Mouse (Mus musculus) heart, embryonic 12.5 days (tissue): ENCODE results near the gene Gnl1. TPM values are rescaled to one million over a fixed set of nuclear protein-coding genes. Genes with fewer than 3 reads are reported as not detected.

Source experiments
- ATAC-seq: fragments of 200-750 bp; cut with Nextera tagmentation; 2 replicates; pipeline ENCODE4 v1.8.0; 2017; ENCODE audit warnings: moderate TSS enrichment, moderate library complexity; ENCODE audit not compliant: insufficient number of reproducible peaks, low FRiP score
- H3K27ac ChIP-seq: fragments of 300-500 bp; sonication (generic); 2 replicates; pipeline ENCODE4 v1.5.1; 2016; ENCODE audit warnings: mild to moderate bottlenecking, moderate library complexity; ENCODE audit not compliant: poor library complexity, severe bottlenecking
- H3K27me3 ChIP-seq: fragments of 300-500 bp; sonication (generic); replicated peaks from 2 replicates; pipeline ENCODE4 v1.6.1; 2016; ENCODE audit warnings: mild to moderate bottlenecking, moderate library complexity
- H3K36me3 ChIP-seq: fragments of 300-500 bp; sonication (generic); 2 replicates; pipeline ENCODE4 v1.6.1; 2016; ENCODE audit warnings: mild to moderate bottlenecking, moderate library complexity
- H3K4me1 ChIP-seq: fragments of 300-500 bp; sonication (generic); replicated peaks from 2 replicates; pipeline ENCODE4 v1.6.1; 2016; ENCODE audit warnings: mild to moderate bottlenecking
- H3K4me2 ChIP-seq: fragments of 300-500 bp; sonication (generic); 2 replicates; pipeline ENCODE4 v1.6.1; 2016; ENCODE audit warnings: mild to moderate bottlenecking, moderate library complexity
- H3K4me3 ChIP-seq: fragments of 300-500 bp; sonication (generic); 2 replicates; pipeline ENCODE4 v1.5.1; 2016; ENCODE audit warnings: mild to moderate bottlenecking
- H3K9ac ChIP-seq: fragments of 300-500 bp; sonication (generic); 2 replicates; pipeline ENCODE4 v1.6.1; 2016; ENCODE audit warnings: mild to moderate bottlenecking, moderate library complexity
- H3K9me3 ChIP-seq: fragments of 300-500 bp; sonication (generic); replicated peaks from 2 replicates; pipeline ENCODE4 v1.6.1; 2016; ENCODE audit warnings: mild to moderate bottlenecking, moderate library complexity
- WGBS: fragments of 180-500 bp; shearing (Covaris S2); methylation state at CpG from one replicate; pipeline ENCODE4 v1.1.7; 2016; 5-methylcytosine and 5-hydroxymethylcytosine counted together
- polyA plus RNA-seq: library from polyadenylated mRNA; unstranded; fragments of >200 nt; fragmentation: Nextera tagmentation; extraction: Ambion mirVana; gene quantifications from 2 replicates; pipeline ENCODE4 v1.2.1, GENCODE M21; 2016

The Gnl1 gene
- polyA plus RNA-seq, 1 experiment from 2014 or later = 42.4 TPM

DNA sequence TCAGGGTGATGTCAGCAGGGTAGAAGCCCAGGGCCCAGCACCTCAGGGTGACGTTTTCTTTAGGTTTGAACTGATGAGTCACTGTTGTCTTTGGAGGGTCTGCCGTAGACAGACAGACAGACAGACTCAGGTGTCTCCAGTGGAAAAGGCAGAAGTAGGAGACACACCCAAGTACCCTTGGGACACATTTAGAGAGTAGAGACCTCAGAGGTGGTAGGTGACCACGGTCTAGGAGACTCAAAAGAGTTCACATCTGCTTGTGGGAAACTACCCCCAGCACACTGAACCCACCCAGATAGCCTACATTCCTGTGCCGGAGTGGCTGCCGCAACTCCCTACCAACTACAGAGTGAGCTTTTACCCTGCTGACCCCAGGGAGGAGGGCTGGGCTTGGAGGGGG is 35.3 kb downstream of the Gnl1 start:
- Histone ChIP-seq H3K27me3 (no peaks in the 10 kb centered on the region), H3K9ac (no peak overlapping the region), H3K4me1 (no peaks in the 10 kb centered on the region), H3K4me2 (no peak overlapping the region), H3K9me3 (no peaks in the 10 kb centered on the region), H3K36me3 (peaks cover 19% of the 10 kb centered on the region), H3K27ac (no peak overlapping the region), H3K4me3 (no peak overlapping the region)
- WGBS = 94% methylated on average over 5 of the region's 5 CpGs
- ATAC-seq = no peak

DNA sequence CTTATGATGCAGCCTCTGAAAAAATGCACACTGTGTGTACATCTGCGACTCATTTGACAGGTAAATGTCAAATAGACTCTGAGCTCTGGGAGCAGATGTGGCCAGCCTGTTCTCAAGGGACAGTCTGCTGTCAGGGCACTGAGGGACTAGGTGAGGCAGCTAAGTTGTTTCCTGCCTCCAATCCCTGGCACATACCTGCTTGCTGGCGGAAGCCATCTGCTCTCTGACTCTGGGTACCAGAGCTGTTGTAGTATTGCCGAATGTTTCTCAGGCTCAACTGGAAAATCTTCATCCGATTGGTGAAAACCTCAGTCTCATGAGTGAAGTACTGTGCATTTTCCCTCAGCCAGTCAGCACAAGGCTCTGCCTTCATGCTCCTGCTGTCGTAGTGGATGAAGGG is 37.4 kb downstream of the Gnl1 start:
- Histone ChIP-seq H3K9ac (no peak overlapping the region), H3K4me2 (no peak overlapping the region), H3K4me1 (no peaks in the 10 kb centered on the region), H3K36me3 (peaks cover 19% of the 10 kb centered on the region), H3K27me3 (no peaks in the 10 kb centered on the region), H3K4me3 (no peak overlapping the region), H3K9me3 (0 out of 2 replicates have a peak, but pooled peaks cover 5% of the 10 kb centered on the region), H3K27ac (no peak overlapping the region)
- ATAC-seq = no peak
- WGBS = 85% methylated on average over 5 of the region's 5 CpGs

DNA sequence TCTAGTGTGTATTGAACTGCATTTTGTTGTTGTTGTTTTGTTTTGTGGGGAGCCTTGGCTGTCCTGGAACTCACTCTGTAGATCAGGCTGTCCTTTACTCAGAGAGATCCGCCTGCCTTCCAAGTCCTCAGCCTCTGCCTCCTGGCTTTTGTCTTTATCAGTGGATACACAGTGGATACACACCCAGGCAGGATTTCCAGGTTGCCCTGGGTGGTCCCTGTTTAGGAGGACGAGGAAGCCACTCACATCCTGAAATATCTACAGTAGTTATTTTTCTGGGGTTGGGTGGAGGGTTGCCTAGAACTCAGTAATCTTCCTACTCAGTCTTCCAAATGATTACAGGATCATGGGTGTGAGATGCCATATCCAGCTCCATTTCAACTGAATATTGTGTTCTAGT is 39.3 kb downstream of the Gnl1 start:
- Histone ChIP-seq H3K27me3 (no peaks in the 10 kb centered on the region), H3K27ac (0 out of 2 replicates have a peak overlapping the region, but pooled peaks have one; percentile 24), H3K4me2 (no peak overlapping the region; the same call in 1 of the 2 replicates), H3K4me1 (peaks cover 10% of the 10 kb centered on the region), H3K9ac (no peak overlapping the region), H3K9me3 (0 out of 2 replicates have a peak, but pooled peaks cover 5% of the 10 kb centered on the region), H3K36me3 (peaks cover 19% of the 10 kb centered on the region), H3K4me3 (peak overlapping the region; percentile 27; the same call in 1 of the 2 replicates)
- WGBS = 51% methylated on average over 2 of the region's 2 CpGs
- 0 out of 2 replicates have a peak, but pooled peaks have one; percentile 19 for ATAC-seq

DNA sequence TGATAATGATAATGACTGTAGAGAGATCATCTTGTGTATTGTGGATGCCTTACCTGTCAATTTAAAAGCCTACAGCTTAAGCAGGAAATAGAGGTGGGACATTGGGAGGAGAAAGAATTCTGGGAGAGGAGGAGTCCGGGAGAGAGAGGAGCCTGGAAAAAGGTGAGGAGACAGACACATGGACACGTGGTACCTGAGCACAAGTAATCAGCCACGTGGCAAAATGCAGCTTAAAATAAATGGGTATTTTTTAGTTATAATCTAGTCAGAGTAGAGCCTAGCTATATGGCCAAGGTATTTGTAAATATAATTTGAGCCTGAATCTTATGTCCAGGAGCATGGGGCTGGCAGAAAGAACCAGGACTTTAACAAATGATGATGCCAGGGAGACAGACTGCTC is 39.9 kb downstream of the Gnl1 start:
- peaks cover 14% of the 10 kb centered on the region for H3K36me3 ChIP-seq
- H3K4me2 ChIP-seq = peak overlapping the region; percentile 57
- 0 out of 2 replicates have a peak, but pooled peaks cover 5% of the 10 kb centered on the region for H3K9me3 ChIP-seq
- ATAC-seq = no peak
- H3K27me3 ChIP-seq = no peaks in the 10 kb centered on the region
- H3K4me1 ChIP-seq = peaks cover 11% of the 10 kb centered on the region
- H3K27ac ChIP-seq = peak overlapping the region; percentile 78
- peak overlapping the region; percentile 34; the same call in 1 of the 2 replicates for H3K9ac ChIP-seq
- WGBS = 64% methylated on average over 3 of the region's 3 CpGs
- peak overlapping the region; percentile 29 for H3K4me3 ChIP-seq

DNA sequence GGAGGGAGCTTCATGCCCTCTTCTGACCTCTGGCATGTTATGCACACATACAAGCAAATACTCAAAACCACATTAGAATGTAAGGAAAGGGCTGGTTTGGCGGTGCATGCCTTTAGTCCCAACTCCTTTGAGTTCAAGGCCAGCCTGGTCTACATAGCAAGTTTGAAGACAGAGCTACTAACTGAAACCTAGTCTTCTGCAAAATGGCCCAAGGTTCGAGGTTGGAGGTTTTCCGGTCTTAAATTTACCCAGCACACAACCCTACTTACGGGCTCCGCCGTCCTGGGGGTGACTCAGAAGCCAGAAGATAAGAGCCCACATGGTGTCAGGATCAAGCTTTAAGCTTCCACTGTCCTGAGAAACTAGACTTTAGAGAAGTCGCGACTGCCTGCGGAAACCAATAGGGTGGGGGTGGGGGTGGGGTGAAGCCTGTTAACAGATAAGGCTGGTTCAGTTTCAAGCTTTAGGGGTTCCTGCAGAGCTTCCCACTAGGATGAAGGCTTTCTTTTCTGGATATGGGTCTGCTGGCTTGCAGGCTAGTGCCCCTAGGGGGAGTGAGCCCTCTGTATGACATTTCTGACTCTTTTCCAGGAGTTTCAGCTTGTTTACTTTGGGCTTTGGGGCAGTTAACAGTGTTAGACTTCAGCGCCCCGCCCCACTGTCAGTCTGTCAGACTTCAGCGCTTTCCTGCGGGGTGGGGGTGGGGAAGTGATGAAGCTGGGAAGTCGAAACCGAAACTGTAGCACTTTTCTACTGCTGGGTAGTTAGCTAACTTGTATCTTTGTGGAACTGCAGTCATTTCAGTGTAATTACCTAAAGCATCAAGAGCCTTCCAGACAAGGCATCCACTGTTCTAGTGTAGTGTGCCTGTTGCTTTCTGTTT is 40.8 kb downstream of the Gnl1 start, which contains the start of gene H2-T24:
Gene H2-T24 (minus strand): TSS at position 370 of the 883 bp plus-strand sequence.
- H3K4me3 ChIP-seq = peak within 1 kb of the TSS; percentile 29
- ATAC-seq = peak; percentile 88
- no peaks in the 10 kb centered on the region for H3K27me3 ChIP-seq
- WGBS = 23% methylated on average over 15 of the region's 15 CpGs
- peaks cover 11% of the 10 kb centered on the region for H3K4me1 ChIP-seq
- 0 out of 2 replicates have a peak, but pooled peaks cover 5% of the 10 kb centered on the region for H3K9me3 ChIP-seq
- H3K4me2 ChIP-seq = peak within 1 kb of the TSS; percentile 57
- peak within 1 kb of the TSS; percentile 34 for H3K9ac ChIP-seq
- H3K36me3 ChIP-seq = peaks cover 5% of the 10 kb centered on the region
- H3K27ac ChIP-seq = peak within 1 kb of the TSS; percentile 78

DNA sequence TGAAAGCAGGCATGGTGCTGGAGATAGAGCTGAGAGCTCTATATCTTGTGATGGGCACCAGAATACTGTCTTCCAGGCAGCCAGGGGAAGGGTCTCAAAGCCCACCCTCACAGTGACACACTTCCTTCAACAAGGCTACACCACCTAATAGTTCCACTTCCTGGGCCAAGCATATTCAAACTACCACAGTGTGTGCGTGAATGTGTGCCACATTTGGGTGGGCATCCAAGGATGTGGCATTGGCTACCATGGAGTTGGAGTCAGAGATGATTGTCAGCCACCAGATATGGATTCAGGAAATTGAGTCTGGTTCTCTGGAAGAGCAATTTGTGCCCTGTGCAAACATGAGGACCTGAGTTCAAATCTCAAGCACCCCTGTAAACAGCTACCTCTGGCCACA is 41.7 kb downstream of the Gnl1 start:
- ATAC-seq = no peak
- Histone ChIP-seq H3K4me3 (no peak overlapping the region), H3K4me1 (peaks cover 11% of the 10 kb centered on the region), H3K9ac (no peak overlapping the region), H3K27ac (peak overlapping the region; percentile 78), H3K4me2 (peak overlapping the region; percentile 57), H3K9me3 (0 out of 2 replicates have a peak, but pooled peaks cover 5% of the 10 kb centered on the region), H3K27me3 (no peaks in the 10 kb centered on the region), H3K36me3 (no peaks in the 10 kb centered on the region)
- 97% methylated on average over 1 of the region's 1 CpGs for WGBS

DNA sequence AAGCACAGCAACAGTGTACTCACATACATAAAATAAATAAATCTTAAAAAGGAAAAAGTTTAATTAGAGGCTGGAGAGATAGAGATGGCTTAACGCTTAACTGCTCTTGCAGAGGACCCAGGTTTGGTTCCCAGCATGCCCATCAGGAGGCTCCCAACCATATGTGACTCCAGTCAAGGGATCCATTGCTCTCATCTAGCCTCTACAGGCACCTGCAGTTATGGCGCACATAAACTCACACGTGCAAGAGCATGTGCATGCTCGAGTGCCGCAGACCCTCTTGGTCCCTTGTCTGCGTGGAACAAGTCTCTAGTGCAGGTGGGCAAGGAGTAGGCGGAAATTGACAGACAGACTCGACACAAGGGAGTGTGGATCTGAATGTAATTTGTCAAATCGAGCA is 42.4 kb downstream of the Gnl1 start:
- Histone ChIP-seq H3K27me3 (no peaks in the 10 kb centered on the region), H3K9ac (no peak overlapping the region), H3K27ac (no peak overlapping the region), H3K4me2 (no peak overlapping the region), H3K4me1 (peaks cover 11% of the 10 kb centered on the region), H3K9me3 (0 out of 2 replicates have a peak, but pooled peaks cover 5% of the 10 kb centered on the region), H3K36me3 (no peaks in the 10 kb centered on the region), H3K4me3 (no peak overlapping the region)
- no peak for ATAC-seq
- WGBS = 92% methylated on average over 9 of the region's 9 CpGs

DNA sequence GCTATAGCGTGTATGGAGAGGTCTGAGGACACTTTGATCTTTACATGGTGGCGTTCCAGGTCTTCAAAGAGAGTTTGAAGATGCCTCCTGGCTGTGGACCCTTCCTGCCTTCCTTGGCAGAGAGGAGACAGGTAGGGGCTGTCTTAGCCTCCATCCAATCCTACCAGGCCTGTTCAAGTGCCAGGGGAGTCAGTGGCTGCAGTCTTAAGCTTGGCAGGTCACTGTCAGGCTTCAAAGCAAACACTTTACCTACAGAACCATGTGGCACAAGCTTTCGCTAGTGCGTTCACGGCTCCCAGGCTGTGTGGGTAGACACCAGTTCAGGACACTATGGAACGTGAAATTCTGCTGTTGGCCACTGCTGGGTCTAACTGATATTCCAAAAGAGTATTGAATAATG is 43.3 kb downstream of the Gnl1 start:
- Histone ChIP-seq H3K4me2 (no peak overlapping the region), H3K9ac (no peak overlapping the region), H3K9me3 (0 out of 2 replicates have a peak, but pooled peaks cover 5% of the 10 kb centered on the region), H3K27me3 (no peaks in the 10 kb centered on the region), H3K27ac (no peak overlapping the region), H3K4me1 (peaks cover 11% of the 10 kb centered on the region), H3K36me3 (no peaks in the 10 kb centered on the region), H3K4me3 (no peak overlapping the region)
- WGBS = 87% methylated on average over 6 of the region's 6 CpGs
- no peak for ATAC-seq

DNA sequence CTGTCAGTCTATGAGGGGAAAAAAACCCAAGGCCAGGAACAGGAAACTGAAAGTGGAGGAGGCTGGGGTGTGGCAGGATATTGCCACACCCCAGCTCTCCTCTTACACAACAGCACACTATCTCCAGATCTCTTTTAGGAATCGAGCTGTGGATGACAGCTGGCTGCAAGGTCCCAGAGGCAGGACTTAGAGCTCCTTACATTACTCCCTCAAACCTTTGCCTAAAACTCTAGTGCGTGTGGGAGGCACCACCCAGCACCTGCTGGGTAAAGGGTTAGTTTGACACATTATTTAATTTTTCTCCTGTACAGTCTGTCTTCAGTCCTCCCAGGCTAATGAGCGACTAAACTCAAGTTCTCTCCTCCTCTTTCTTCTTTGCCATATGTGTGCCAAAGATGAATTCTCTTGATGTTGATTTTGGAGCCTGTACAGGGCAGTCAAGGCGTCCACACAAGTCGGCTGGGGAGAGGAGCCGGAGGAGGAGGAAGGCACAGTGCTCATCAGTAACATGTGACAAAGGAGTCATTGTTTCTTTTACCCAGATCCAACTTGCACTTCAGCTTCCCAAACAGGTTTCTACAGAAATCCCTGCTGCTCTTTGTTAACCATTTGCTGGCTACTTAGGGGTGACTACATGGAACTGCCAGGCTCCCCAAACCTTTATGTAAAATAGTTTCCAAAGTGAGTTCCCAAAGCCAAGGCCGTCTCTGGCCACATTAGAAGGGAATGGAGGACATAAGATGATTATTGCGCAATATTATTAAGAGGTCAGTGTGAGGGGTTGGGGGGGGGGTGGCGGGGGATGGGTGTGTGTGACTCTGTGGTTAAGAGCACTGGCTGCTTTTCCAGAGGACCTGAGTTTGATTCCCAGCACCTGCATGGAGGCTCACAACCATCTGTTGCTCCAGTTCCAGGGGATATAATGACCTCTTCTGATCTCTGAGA is 44.3 kb downstream of the Gnl1 start:
- H3K9me3 ChIP-seq = 0 out of 2 replicates have a peak, but pooled peaks cover 5% of the 10 kb centered on the region
- H3K9ac ChIP-seq = no peak overlapping the region
- ATAC-seq = no peak
- H3K4me1 ChIP-seq = peaks cover 11% of the 10 kb centered on the region
- no peaks in the 10 kb centered on the region for H3K36me3 ChIP-seq
- no peaks in the 10 kb centered on the region for H3K27me3 ChIP-seq
- no peak overlapping the region for H3K4me2 ChIP-seq
- WGBS = 59% methylated on average over 9 of the region's 9 CpGs
- H3K4me3 ChIP-seq = no peak overlapping the region
- H3K27ac ChIP-seq = no peak overlapping the region

DNA sequence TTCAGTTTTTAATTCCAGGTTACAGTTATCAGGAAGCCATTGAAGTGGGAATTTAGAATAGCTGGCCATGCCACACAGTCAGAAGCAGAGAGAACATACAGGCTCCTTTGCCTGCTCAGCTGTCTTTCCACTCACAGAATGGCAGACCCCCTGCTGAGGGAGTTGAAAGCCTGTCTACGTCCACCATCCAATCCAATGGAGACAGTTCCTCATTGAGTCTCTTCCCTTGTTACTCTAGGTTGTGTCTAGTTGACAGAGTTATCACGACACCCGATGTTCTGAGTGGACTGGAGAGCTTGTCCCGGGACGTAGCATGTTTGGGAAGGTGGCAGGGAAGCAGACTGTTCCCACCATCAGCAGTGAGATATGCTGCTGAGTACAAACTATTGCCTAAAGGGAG is 45.5 kb downstream of the Gnl1 start:
- no peaks in the 10 kb centered on the region for H3K36me3 ChIP-seq
- ATAC-seq = no peak
- H3K27me3 ChIP-seq = no peaks in the 10 kb centered on the region
- no peak overlapping the region for H3K9ac ChIP-seq
- H3K4me2 ChIP-seq = no peak overlapping the region
- H3K9me3 ChIP-seq = 0 out of 2 replicates have a peak, but pooled peaks cover 5% of the 10 kb centered on the region
- H3K4me3 ChIP-seq = no peak overlapping the region
- WGBS = 49% methylated on average over 5 of the region's 5 CpGs
- H3K27ac ChIP-seq = no peak overlapping the region
- H3K4me1 ChIP-seq = peaks cover 11% of the 10 kb centered on the region
